Mouse (Mus musculus) ES-Bruce4 (cell line): ENCODE results near the gene Fn3krp. TPM values are rescaled to one million over a fixed set of nuclear protein-coding genes. Genes with fewer than 3 reads are reported as not detected.

Source experiments
- H3K27ac ChIP-seq: 2 replicates; pipeline ENCODE4 v1.5.1; 2012; ENCODE audit warnings: low read length, inconsistent platforms; ENCODE audit not compliant: insufficient read depth
- H3K27me3 ChIP-seq: 2 replicates; pipeline ENCODE4 v1.6.1; 2012; ENCODE audit warnings: mild to moderate bottlenecking, low read length, inconsistent platforms; ENCODE audit not compliant: control insufficient read depth, poor library complexity, insufficient read depth, severe bottlenecking
- H3K36me3 ChIP-seq: 2 replicates; pipeline ENCODE4 v1.6.1; 2012; ENCODE audit warnings: inconsistent platforms, mild to moderate bottlenecking, low read length, moderate library complexity; ENCODE audit not compliant: control insufficient read depth, poor library complexity, insufficient read depth, severe bottlenecking
- H3K4me1 ChIP-seq: one replicate; pipeline ENCODE4 v1.8.1; 2011; ENCODE audit warnings: low read length; ENCODE audit not compliant: control insufficient read depth, insufficient read depth
- H3K4me3 ChIP-seq: 2 replicates; pipeline ENCODE4 v1.5.1; 2011; ENCODE audit warnings: low read depth, mild to moderate bottlenecking, low read length
- H3K9ac ChIP-seq: 2 replicates; pipeline ENCODE4 v1.6.1; 2012; ENCODE audit warnings: low read depth, mild to moderate bottlenecking, inconsistent platforms; ENCODE audit not compliant: poor library complexity, severe bottlenecking
- H3K9me3 ChIP-seq: replicated peaks from 2 replicates; pipeline ENCODE4 v1.6.1; 2012; ENCODE audit warnings: mild to moderate bottlenecking, low read length, inconsistent platforms; ENCODE audit not compliant: control insufficient read depth, poor library complexity, insufficient read depth, severe bottlenecking
- CTCF ChIP-seq: IDR thresholded peaks from one replicate; pipeline ENCODE4 v1.8.1; 2011; ENCODE audit warnings: low read depth, low read length
- EP300 ChIP-seq: IDR thresholded peaks from 2 replicates; pipeline ENCODE4 v1.6.1; 2011; ENCODE audit warnings: low read depth, low read length; ENCODE audit not compliant: insufficient read depth
- POLR2A ChIP-seq: IDR thresholded peaks from one replicate; pipeline ENCODE4 v1.8.1; 2011; ENCODE audit warnings: low read length; ENCODE audit not compliant: insufficient read depth
- polyA plus RNA-seq: library from polyadenylated mRNA; stranded (reverse); fragments of >200 nt; gene quantifications from 2 replicates; pipeline ENCODE4 v1.2.4, GENCODE M21; 2011; ENCODE audit warnings: low read depth; ENCODE audit not compliant: missing spikeins, insufficient read depth, insufficient read length

The Fn3krp gene
- 15.6 and 15.7 TPM in 2 replicates for polyA plus RNA-seq

DNA sequence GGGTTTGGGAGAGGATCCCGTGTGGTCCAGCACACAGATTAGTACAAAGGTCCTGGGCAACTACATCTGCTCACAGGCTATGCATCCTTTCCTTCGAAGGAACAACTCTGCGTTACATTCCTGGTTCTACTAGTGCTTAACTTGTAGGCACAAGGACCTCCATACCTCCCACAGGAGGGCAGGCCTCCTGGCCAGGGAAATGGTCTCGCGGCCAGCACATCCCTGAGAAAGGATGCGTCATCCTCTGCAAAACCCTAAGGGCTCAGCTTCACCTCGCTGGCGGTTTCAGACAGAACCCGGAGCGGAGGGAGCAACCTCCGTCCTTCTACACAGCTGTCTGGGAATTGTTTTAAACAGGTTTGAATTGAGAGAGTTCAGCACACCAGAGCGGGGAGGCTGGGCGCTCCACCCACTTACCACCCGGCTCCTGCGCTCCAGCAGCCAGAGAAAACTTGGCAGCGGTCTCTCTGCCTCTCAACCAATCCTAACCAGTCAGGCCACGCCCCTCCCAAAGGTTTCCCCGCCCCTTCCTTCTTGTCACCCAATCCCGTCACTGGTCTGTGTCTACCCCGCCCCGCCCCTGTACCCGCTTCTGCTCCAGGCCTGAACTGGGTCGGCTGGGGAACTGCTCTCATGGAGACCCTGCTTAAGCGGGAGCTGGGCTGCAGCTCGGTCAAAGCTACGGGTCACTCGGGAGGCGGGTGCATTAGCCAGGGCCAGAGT lies at the start of gene Fn3krp:
TSS of gene Fn3krp (plus strand) at position 572 of the 723 bp plus-strand sequence.
- Histone ChIP-seq H3K9ac (peak within 1 kb of the TSS; percentile 45), H3K9me3 (no peaks in the 10 kb centered on the region), H3K27me3 (no peaks in the 10 kb centered on the region), H3K27ac (no peak within 1 kb of the TSS; the same call in 1 of the 2 replicates), H3K4me3 (peak within 1 kb of the TSS; percentile 91), H3K4me1 (no peaks in the 10 kb centered on the region), H3K36me3 (no peaks in the 10 kb centered on the region)
- TF ChIP-seq EP300 (no peak), POLR2A (peak; percentile 70)

DNA sequence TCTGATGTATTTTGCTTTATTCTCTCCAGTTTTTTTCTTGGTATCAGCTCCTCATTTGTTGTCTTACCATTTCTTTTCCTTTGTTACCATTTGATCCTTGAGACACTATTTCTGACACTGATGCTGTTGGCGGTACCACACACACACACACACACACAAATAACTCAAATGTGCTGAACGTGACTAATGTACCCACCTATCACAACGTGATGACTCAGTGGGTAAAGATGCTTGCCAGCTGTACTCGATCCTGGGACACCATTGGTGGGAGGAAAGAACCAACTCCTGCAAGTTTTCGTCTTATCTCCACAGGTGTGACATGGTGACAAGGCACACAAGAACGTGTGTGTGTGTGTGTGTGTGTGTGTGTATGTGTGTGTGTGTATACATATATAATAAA lies 47.9 kb upstream of the Fn3krp start:
- H3K4me1 ChIP-seq: no peaks in the 10 kb centered on the region
- H3K9ac ChIP-seq: no peak overlapping the region
- no peak overlapping the region for H3K4me3 ChIP-seq
- TF ChIP-seq POLR2A (no peak), CTCF (no peak), EP300 (no peak)
- H3K27ac ChIP-seq: no peak overlapping the region
- no peaks in the 10 kb centered on the region for H3K9me3 ChIP-seq
- no peaks in the 10 kb centered on the region for H3K36me3 ChIP-seq
- H3K27me3 ChIP-seq: no peaks in the 10 kb centered on the region

DNA sequence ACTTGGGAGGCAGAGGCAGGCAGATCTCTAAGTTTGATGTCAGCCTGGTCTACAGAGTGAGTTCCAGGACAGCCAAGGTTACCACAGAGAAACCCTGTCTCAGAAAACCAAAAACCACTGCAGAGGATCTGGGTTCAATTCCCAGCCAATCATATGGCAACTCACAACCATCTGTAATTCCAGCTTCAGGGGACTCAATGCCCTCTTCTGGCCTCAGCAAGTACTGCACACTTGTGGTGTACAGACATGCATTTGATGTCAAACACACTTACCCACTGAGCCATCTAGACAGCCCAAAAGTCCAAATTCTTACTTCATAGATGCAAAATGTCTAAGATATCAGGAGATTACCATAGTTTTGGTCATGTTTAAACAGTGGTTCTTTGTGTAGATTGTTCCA lies 42.6 kb upstream of the Fn3krp start:
- Histone ChIP-seq H3K4me3 (no peak overlapping the region), H3K9me3 (no peaks in the 10 kb centered on the region; the same call in 1 of the 2 replicates), H3K27ac (no peak overlapping the region), H3K4me1 (no peaks in the 10 kb centered on the region), H3K9ac (no peak overlapping the region), H3K36me3 (no peaks in the 10 kb centered on the region), H3K27me3 (no peaks in the 10 kb centered on the region)
- no peak for TF ChIP-seq POLR2A
- TF ChIP-seq EP300: no peak
- no peak for TF ChIP-seq CTCF

DNA sequence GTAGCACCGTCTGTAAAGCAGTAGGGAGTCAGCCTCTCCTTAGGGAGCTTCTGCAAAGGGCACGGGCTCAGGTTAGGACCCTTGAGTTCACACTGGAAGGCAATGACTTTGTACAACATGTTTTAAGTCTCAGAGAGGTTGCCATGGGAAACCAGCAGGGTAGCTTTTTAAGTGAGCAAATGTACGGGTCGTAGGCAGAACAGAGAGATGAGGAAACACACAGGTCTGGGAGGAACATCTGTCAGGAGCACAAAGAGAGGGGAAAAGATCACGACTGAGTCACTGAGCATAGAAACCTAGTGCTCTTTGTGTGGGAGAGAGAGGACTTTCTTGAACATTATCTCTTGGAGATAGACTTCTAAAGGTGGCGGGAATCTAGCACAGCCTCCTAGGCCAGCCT lies 40.9 kb upstream of the Fn3krp start:
- TF ChIP-seq POLR2A (no peak), CTCF (no peak), EP300 (no peak)
- no peak overlapping the region for H3K4me3 ChIP-seq
- H3K27me3 ChIP-seq: no peaks in the 10 kb centered on the region
- H3K36me3 ChIP-seq: no peaks in the 10 kb centered on the region
- H3K9me3 ChIP-seq: no peaks in the 10 kb centered on the region; the same call in 1 of the 2 replicates
- H3K27ac ChIP-seq: no peak overlapping the region
- H3K9ac ChIP-seq: no peak overlapping the region
- no peaks in the 10 kb centered on the region for H3K4me1 ChIP-seq

DNA sequence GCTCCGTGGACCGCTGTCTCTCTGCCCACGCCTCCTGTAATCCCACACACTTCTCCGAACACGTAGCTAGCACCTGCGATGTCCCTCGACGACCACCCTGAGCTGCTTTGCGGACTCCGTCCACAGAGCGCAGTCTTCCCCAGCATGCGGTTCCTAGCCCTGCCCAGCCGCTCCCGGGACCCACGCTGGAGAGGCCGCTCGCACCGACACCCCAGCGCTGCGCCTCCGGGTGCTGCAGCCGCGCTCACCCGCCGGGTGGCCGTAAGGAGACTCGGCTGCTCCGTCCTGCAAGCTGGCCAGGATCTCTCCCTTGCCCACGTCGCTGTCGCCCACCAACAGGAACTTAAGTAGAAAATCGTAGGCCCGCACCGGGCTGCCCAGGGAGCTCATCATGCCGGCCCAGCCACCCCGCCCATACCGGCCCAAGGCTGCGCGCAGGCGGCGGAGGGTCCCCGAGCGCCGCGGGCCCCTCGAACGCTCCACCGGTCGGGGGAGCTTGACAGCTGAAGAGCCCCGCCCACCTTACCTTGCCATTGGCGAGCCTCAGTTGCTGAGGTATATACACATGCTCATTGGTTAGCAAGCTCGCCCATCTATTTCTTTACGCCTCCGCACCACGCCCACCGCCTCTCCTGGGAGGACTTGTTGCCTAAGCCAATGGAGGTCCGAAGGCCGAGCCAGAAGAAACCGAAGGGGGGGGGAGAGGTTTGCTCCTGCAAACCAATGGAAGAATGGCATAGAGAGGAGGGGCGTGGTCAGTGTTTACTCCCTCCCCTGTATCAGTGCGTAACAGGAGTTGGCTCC lies 33.2 kb upstream of the Fn3krp start, which contains the start of gene Rab40b:
TSS of gene Rab40b (minus strand) at position 502 of the 804 bp plus-strand sequence.
- Histone ChIP-seq H3K27me3 (no peaks in the 10 kb centered on the region), H3K9me3 (no peaks in the 10 kb centered on the region), H3K36me3 (no peaks in the 10 kb centered on the region), H3K27ac (no peak within 1 kb of the TSS), H3K9ac (0 out of 2 replicates have a peak within 1 kb of the TSS, but pooled peaks have one; percentile 7), H3K4me1 (peaks cover 2% of the 10 kb centered on the region), H3K4me3 (peak within 1 kb of the TSS; percentile 60)
- TF ChIP-seq CTCF (no peak), POLR2A (no peak), EP300 (no peak)

DNA sequence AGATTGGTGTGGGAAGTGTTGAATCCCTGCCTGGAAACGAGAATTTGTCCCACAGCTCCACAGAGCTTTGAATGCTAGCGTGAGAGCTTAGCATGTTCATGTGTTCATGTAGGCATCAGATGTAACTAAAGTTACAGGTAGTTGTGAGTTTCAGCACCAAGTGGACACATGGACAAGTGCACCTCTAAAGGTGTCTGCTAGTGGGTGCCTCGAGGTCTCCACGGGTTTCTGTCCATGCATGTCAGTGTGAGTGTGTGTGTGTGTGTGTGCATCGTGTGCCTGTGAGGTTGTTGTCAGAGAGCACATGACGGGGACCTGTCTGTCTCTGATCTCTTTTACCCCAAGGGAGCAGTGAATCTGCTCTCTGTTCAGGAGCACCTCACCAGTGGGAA lies 32.7 kb upstream of the Fn3krp start:
- Histone ChIP-seq H3K36me3 (no peaks in the 10 kb centered on the region), H3K9ac (no peak overlapping the region), H3K4me1 (peaks cover 2% of the 10 kb centered on the region), H3K27ac (no peak overlapping the region), H3K9me3 (no peaks in the 10 kb centered on the region), H3K27me3 (no peaks in the 10 kb centered on the region), H3K4me3 (peak overlapping the region; percentile 5; the same call in 1 of the 2 replicates)
- no peak for TF ChIP-seq CTCF
- no peak for TF ChIP-seq POLR2A
- TF ChIP-seq EP300: no peak
